Mouse (Mus musculus) brown adipose tissue, adult 24 weeks (tissue): Measurements from ENCODE around the gene Snrpc. TPM values are rescaled to one million over a fixed set of nuclear protein-coding genes. Genes with fewer than 3 reads are reported as not detected.

Experiments used
- H3K27ac ChIP-seq: fragments of 200-500 bp; replicated peaks from 2 replicates; pipeline ENCODE4 v1.5.1; 2012; ENCODE audit warnings: low read depth, mild to moderate bottlenecking, low read length
- H3K4me1 ChIP-seq: fragments of 200-500 bp; 2 replicates; pipeline ENCODE4 v1.6.1; 2012; ENCODE audit warnings: low read length, mixed read lengths; ENCODE audit not compliant: control insufficient read depth, insufficient read depth, insufficient read length
- H3K4me3 ChIP-seq: fragments of 200-500 bp; 2 replicates; pipeline ENCODE4 v1.5.1; 2012; ENCODE audit warnings: low read depth, mild to moderate bottlenecking, low read length, moderate library complexity; ENCODE audit not compliant: insufficient read depth
- polyA plus RNA-seq: library from polyadenylated mRNA; stranded (reverse); fragments of >200 nt; gene quantifications from 2 replicates; pipeline ENCODE4 v1.2.4, GENCODE M21; 2012; ENCODE audit not compliant: missing spikeins, insufficient read depth, insufficient read length

The Snrpc gene
- polyA plus RNA-seq, 1 experiment = 79.9 TPM

GRCm38 (mm10) chr17:27825539-27825938, 12.4 kb upstream of the Snrpc start:
- Histone ChIP-seq H3K4me3 (no peak overlapping the region), H3K4me1 (peaks cover 10% of the 10 kb centered on the region; the same call in 1 of the 2 replicates), H3K27ac (peak overlapping the region; percentile 38; the same call in 1 of the 2 replicates)

GRCm38 (mm10) chr17:27825984-27826905, 11.7 kb upstream of the Snrpc start:
- Histone ChIP-seq H3K4me3 (peak overlapping the region; percentile 56), H3K27ac (peak overlapping the region; percentile 73), H3K4me1 (peaks cover 8% of the 10 kb centered on the region; the same call in 1 of the 2 replicates)

GRCm38 (mm10) chr17:27826908-27827383, 11.0 kb upstream of the Snrpc start:
- peak overlapping the region; percentile 56 for H3K4me3 ChIP-seq
- H3K27ac ChIP-seq = no peak overlapping the region; the same call in 1 of the 2 replicates
- peaks cover 5% of the 10 kb centered on the region; the same call in 1 of the 2 replicates for H3K4me1 ChIP-seq

- H3K4me3 ChIP-seq = no peak overlapping the region
- H3K4me1 ChIP-seq = peaks cover 5% of the 10 kb centered on the region; the same call in 1 of the 2 replicates
- no peak overlapping the region for H3K27ac ChIP-seq
Measured at GRCm38 (mm10) chr17:27827511-27827910, 10.4 kb upstream of the Snrpc start.

GRCm38 (mm10) chr17:27830411-27830810, 7.5 kb upstream of the Snrpc start:
- H3K27ac ChIP-seq = no peak overlapping the region
- no peak overlapping the region for H3K4me3 ChIP-seq
- peaks cover 5% of the 10 kb centered on the region; the same call in 1 of the 2 replicates for H3K4me1 ChIP-seq

GRCm38 (mm10) chr17:27839469-27840252, 1.7 kb downstream of the Snrpc start:
- peak overlapping the region; percentile 79 for H3K4me3 ChIP-seq
- H3K27ac ChIP-seq = peak overlapping the region; percentile 64
- H3K4me1 ChIP-seq = no peaks in the 10 kb centered on the region

GRCm38 (mm10) chr17:27848351-27848750, 10.4 kb downstream of the Snrpc start:
- Histone ChIP-seq H3K4me3 (no peak overlapping the region), H3K4me1 (no peaks in the 10 kb centered on the region; the same call in 1 of the 2 replicates), H3K27ac (no peak overlapping the region)

GRCm38 (mm10) chr17:27851076-27851475, 13.1 kb downstream of the Snrpc start:
- peak overlapping the region; percentile 18; the same call in 1 of the 2 replicates for H3K4me3 ChIP-seq
- H3K4me1 ChIP-seq = no peaks in the 10 kb centered on the region; the same call in 1 of the 2 replicates
- H3K27ac ChIP-seq = peak overlapping the region; percentile 91

GRCm38 (mm10) chr17:27856265-27856797, 18.4 kb downstream of the Snrpc start, which contains the start of gene Uhrf1bp1:
Gene Uhrf1bp1 (plus strand): TSS chr17:27856441.
- Histone ChIP-seq H3K4me3 (peak within 1 kb of the TSS; percentile 96), H3K27ac (peak within 1 kb of the TSS; percentile 65), H3K4me1 (peaks cover 5% of the 10 kb centered on the region)

GRCm38 (mm10) chr17:27856798-27857648, 19.1 kb downstream of the Snrpc start:
- Histone ChIP-seq H3K4me1 (peaks cover 5% of the 10 kb centered on the region), H3K4me3 (peak overlapping the region; percentile 96), H3K27ac (peak overlapping the region; percentile 65)

- Histone ChIP-seq H3K4me3 (peak overlapping the region; percentile 96), H3K27ac (peak overlapping the region; percentile 85), H3K4me1 (peaks cover 5% of the 10 kb centered on the region; the same call in 1 of the 2 replicates)
Measured at GRCm38 (mm10) chr17:27857649-27858475, 19.9 kb downstream of the Snrpc start.

- H3K27ac ChIP-seq = 0 out of 2 replicates have a peak overlapping the region, but pooled peaks have one; percentile 85
- 0 out of 2 replicates have a peak overlapping the region, but pooled peaks have one; percentile 16 for H3K4me3 ChIP-seq
- peaks cover 5% of the 10 kb centered on the region; the same call in 1 of the 2 replicates for H3K4me1 ChIP-seq
Measured at GRCm38 (mm10) chr17:27859131-27859530, 21.2 kb downstream of the Snrpc start.

GRCm38 (mm10) chr17:27865461-27865860, 27.5 kb downstream of the Snrpc start:
- Histone ChIP-seq H3K4me1 (no peaks in the 10 kb centered on the region), H3K4me3 (no peak overlapping the region), H3K27ac (no peak overlapping the region)
